ENCODE assay signal across 8 mouse cellular contexts in the genomic region with DNA sequence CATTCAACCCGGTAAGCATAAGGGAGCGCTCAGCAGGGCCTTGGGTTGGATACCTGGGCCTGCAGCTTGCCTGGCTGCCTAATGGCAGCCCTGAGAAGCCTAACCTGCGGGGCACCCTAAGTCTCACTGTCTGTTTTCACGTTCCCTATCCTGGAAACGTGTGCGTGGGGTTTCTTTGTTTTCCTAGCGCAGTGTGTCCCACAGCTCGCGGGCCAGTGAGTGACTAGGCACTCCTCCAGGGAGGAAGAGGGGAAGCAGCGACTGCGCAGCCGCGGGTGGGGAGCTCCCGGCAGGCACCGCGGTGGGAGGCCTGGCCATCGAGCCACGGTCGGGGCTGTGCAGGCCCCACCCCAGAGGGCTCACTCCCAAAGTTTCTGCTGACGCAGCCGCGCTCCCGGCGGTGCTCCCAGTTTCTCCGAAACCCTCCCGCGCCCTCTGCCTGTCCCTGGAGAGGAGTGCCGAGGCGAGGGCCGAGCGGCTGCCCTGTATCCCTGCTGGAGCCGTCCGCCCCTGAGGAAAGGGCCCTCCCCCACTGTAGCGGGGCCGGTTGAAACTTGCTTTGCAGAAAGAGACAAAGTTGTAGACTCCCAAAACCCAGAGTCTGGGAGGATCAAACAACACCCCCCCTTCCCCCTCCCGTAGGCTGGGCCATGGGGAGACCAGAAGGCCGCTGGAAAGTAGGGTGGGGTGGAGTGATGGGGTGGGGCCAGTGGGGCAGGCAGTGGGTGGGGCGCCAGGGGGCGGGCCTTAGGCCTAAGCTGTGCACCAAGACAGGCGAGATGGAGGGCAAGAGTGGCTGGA.
DNase-seq lines count a peak whose midpoint lies in the region; ATAC-seq and TF ChIP-seq lines count a peak whose summit lies in the region.

No protein-coding gene starts in this region.

- TF ChIP-seq POLR2A in cortical plate, adult 2 months (IDR thresholded peaks at IDR 0.05; ENCODE audit: extremely low read depth, insufficient read depth, low read length), result peak; percentile 80

- H3K4me1 ChIP-seq in cortical plate, adult 2 months (ENCODE audit: control insufficient read depth, insufficient read depth, low read length), result peaks cover 3% of the 10 kb centered on the region

- TF ChIP-seq CTCF in cortical plate, adult 2 months (IDR thresholded peaks at IDR 0.05; ENCODE audit: extremely low read depth, insufficient read depth, low read length), result no peak

- H3K4me3 ChIP-seq in cortical plate, adult 2 months (ENCODE audit: insufficient read depth, low read length), result peak overlapping the region; percentile 30

- H3K27ac ChIP-seq in cortical plate, adult 2 months (ENCODE audit: insufficient read depth, low read length), result peak overlapping the region; percentile 89

- DNase-seq in gastrocnemius, postnatal 10 days, result peak; percentile 94
- peak; percentile 85 to 96 for DNase-seq in left cerebral cortex, postnatal 10 days (ENCODE audit: extremely low spot score in 1 of 2, low spot score in 2 of 2)
- DNase-seq in right cerebral cortex, postnatal 25 days, result peak; percentile 91
- DNase-seq in urinary bladder, postnatal 4 days (ENCODE audit: low spot score in 2 of 2), result peak; percentile 96 to 97

- peak; percentile 97 for ATAC-seq in activated CD4-positive, CD25-positive, alpha-beta regulatory T cell, adult 4 months
- peak; percentile 92 for ATAC-seq in inflammation-experienced regulatory T-cells, adult 6 months
- ATAC-seq in megakaryocyte-erythroid progenitor cell, adult 5-6 weeks (replicated peaks; ENCODE audit: low FRiP score, low TSS enrichment, poor library complexity, severe bottlenecking), result peak; percentile 83

- intact Hi-C loops in left cerebral cortex, postnatal 10 days (cut with DNase I), result loop anchor here (5.0 kb wide), 1 partner anchor 192 kb away; no protein-coding TSS in a partner anchor

Comparison
In these comparisons a context has a peak if more than half of its experiments do, and no peak if none do; other contexts are left out.
1. Peak in every context shown above with its lines: DNase-seq, ATAC-seq, H3K4me3 ChIP-seq and H3K27ac ChIP-seq.